Mouse (Mus musculus): ENCODE results near the gene Kiss1r. TPM values are rescaled to one million over a fixed set of nuclear protein-coding genes. Genes with fewer than 3 reads are reported as not detected.

The Kiss1r gene
- polyA plus RNA-seq, 1 experiment from 2014 or later: 0.35 TPM

DNA sequence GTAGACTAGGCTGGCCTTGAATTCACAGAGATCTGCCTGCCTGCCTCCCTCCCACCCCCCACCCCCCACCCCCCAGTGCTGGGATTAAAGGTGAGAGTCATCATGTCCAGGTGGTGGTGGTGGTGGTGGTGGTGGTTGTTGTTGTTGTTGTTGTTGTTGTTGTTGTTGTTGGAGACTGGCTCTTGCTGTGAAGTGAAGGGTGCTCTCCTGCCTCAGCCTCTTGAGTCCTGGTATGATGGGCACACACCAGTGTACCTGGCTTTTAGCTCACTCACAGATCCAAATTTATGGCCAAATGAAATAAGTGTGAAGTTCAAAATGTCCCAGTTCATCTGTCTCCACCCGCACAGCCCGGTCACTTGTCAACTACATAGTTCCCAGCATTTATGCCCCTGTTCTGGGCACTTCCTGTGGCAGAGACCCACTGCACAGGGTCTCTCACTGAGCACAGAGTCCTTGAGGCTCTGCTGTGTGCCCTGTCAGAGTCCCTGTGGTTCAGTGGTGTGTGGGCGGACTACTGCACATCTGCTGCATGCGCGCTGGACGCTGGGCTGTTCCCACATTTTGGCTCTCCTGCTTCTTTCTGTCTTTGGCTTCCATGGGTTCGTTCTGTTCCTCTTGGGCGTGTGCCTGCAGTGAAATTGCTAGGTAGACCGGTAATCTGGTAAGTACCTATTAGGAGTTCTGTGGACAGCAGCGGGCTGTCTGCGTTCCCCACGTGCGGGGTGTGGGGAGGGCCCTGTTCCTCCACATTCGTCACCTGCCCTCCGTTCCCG is 18.2 kb downstream of the Kiss1r start:
- no peak overlapping the region for H3K9ac ChIP-seq

DNA sequence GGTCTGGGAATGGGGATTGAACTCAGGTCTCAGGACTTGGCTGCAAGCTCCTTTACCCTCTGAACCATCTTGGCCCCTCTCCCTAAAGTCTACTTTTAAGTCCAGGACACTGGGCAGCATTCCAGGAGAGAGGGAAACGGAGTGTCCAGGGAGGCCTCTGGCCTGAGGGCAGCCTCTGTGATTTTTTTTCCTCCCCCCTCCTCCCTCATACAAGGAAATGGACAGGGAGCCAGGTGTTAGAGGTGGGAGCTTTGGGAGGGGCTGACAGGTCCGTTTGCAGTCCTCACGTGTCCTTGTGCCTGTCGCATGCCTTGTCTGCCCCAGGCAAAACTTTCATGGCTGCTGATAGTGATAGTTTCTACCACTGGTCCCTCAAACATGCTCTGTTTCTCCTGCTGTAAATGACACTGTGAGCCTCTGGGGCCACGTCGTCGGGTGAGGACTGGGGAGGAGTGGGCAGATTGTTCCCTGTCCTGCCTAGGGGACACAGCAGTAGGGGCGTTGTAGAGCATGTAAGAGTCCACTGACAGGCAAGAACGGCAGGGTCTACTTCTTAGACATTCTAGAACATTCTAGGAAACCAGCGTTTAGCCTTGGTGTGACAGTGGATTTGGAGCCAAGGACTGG is 19.6 kb downstream of the Kiss1r start:
- no peak overlapping the region for H3K9ac ChIP-seq
- peaks cover 92% of the 10 kb centered on the region for H3K4me1 ChIP-seq
- H3K9me3 ChIP-seq (replicated peaks): no peaks in the 10 kb centered on the region
- peaks cover 79% of the 10 kb centered on the region for H3K36me3 ChIP-seq
- peak overlapping the region; percentile 71 for H3K27ac ChIP-seq
- H3K4me3 ChIP-seq: no peak overlapping the region
- H3K4me2 ChIP-seq: peak overlapping the region; percentile 9; the same call in 1 of the 2 replicates
- no peaks in the 10 kb centered on the region for H3K27me3 ChIP-seq (replicated peaks)
- ATAC-seq: no peak
- WGBS (ENCODE audit: insufficient replicate concordance): 63% methylated on average over 10 of the region's 10 CpGs

More for the DNA sequence above, 18.2 kb downstream of the Kiss1r start:
- no peaks in the 10 kb centered on the region for H3K27me3 ChIP-seq (replicated peaks)
- 0 out of 2 replicates have a peak overlapping the region, but pooled peaks have one; percentile 29 for H3K27ac ChIP-seq
- no peaks in the 10 kb centered on the region for H3K9me3 ChIP-seq (replicated peaks)
- no peak for ATAC-seq
- H3K36me3 ChIP-seq: peaks cover 84% of the 10 kb centered on the region
- H3K4me2 ChIP-seq: no peak overlapping the region
- peaks cover 98% of the 10 kb centered on the region for H3K4me1 ChIP-seq
- no peak overlapping the region for H3K4me3 ChIP-seq
- WGBS (ENCODE audit: insufficient replicate concordance): 86% methylated on average over 16 of the region's 16 CpGs

DNA sequence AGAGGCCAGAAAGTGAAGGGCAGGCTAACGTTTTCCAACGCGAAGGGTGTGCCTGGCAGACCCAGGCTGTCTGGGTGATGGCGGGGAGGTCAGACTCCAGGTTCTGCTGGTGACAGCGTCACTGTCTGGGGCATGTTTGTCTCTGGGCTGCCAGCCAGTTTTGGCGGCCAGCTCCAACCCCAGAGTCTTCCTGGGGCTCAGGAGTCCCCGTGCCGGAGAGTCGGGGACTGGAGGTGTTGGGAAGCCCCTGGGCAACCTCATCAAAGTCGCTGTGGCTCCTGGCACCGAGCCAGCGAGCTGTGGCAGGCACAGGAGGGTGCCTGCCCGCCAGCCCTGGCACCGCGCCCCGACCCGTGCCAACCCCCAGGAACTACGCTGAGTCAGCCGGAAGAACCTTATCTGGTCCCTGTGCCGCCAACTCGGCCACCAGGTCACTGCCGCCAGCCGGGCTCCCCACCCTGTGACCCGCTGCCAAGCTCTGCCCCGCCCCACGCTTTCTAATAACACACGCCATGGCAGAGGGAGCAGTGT is 20.2 kb downstream of the Kiss1r start:
- Histone ChIP-seq H3K27me3 (replicated peaks) (no peaks in the 10 kb centered on the region), H3K36me3 (peaks cover 79% of the 10 kb centered on the region), H3K9ac (no peak overlapping the region), H3K4me1 (peaks cover 92% of the 10 kb centered on the region), H3K4me3 (no peak overlapping the region), H3K4me2 (peak overlapping the region; percentile 9), H3K27ac (peak overlapping the region; percentile 71), H3K9me3 (replicated peaks) (no peaks in the 10 kb centered on the region)
- 0 out of 2 replicates have a peak, but pooled peaks have one; percentile 5 for ATAC-seq
- 72% methylated on average over 27 of the region's 27 CpGs for WGBS (ENCODE audit: insufficient replicate concordance)

- H3K27ac ChIP-seq: peak overlapping the region; percentile 71
- peak; percentile 44 for ATAC-seq
- H3K9ac ChIP-seq: no peak overlapping the region
- peaks cover 90% of the 10 kb centered on the region for H3K4me1 ChIP-seq
- H3K4me2 ChIP-seq: peak overlapping the region; percentile 15; the same call in 1 of the 2 replicates
- no peaks in the 10 kb centered on the region for H3K27me3 ChIP-seq (replicated peaks)
- no peaks in the 10 kb centered on the region for H3K9me3 ChIP-seq (replicated peaks)
- peaks cover 73% of the 10 kb centered on the region for H3K36me3 ChIP-seq
- no peak overlapping the region for H3K4me3 ChIP-seq
- WGBS (ENCODE audit: insufficient replicate concordance): 70% methylated on average over 11 of the region's 11 CpGs
Observed at GRCm38 (mm10) chr10:79937775-79938526, 21.2 kb downstream of the Kiss1r start.

- peak overlapping the region; percentile 10; the same call in 1 of the 2 replicates for H3K27ac ChIP-seq
- H3K4me2 ChIP-seq: no peak overlapping the region
- no peaks in the 10 kb centered on the region for H3K9me3 ChIP-seq (replicated peaks)
- peaks cover 55% of the 10 kb centered on the region for H3K36me3 ChIP-seq
- H3K9ac ChIP-seq: no peak overlapping the region
- ATAC-seq: no peak
- H3K4me3 ChIP-seq: no peak overlapping the region
- WGBS (ENCODE audit: insufficient replicate concordance): 32% methylated on average over 7 of the region's 7 CpGs
- no peaks in the 10 kb centered on the region for H3K27me3 ChIP-seq (replicated peaks)
- H3K4me1 ChIP-seq: peaks cover 90% of the 10 kb centered on the region
Observed at GRCm38 (mm10) chr10:79940749-79941148, 24.0 kb downstream of the Kiss1r start.

- Histone ChIP-seq H3K4me1 (peaks cover 89% of the 10 kb centered on the region), H3K9me3 (replicated peaks) (no peaks in the 10 kb centered on the region), H3K27ac (peak overlapping the region; percentile 91; the same call in 1 of the 2 replicates), H3K9ac (0 out of 2 replicates have a peak overlapping the region, but pooled peaks have one; percentile 47), H3K27me3 (replicated peaks) (no peaks in the 10 kb centered on the region), H3K4me2 (peak overlapping the region; percentile 35; the same call in 1 of the 2 replicates), H3K36me3 (peaks cover 40% of the 10 kb centered on the region), H3K4me3 (no peak overlapping the region)
- WGBS (ENCODE audit: insufficient replicate concordance): 67% methylated on average over 1 of the region's 1 CpGs
- ATAC-seq: no peak
Observed at GRCm38 (mm10) chr10:79942988-79943387, 26.2 kb downstream of the Kiss1r start.

- H3K27me3 ChIP-seq (replicated peaks): no peaks in the 10 kb centered on the region
- WGBS (ENCODE audit: insufficient replicate concordance): 48% methylated on average over 9 of the region's 9 CpGs
- no peak for ATAC-seq
- peaks cover 88% of the 10 kb centered on the region for H3K4me1 ChIP-seq
- H3K4me2 ChIP-seq: peak overlapping the region; percentile 35
- H3K9me3 ChIP-seq (replicated peaks): no peaks in the 10 kb centered on the region
- H3K9ac ChIP-seq: peak overlapping the region; percentile 47; the same call in 1 of the 2 replicates
- peak overlapping the region; percentile 91 for H3K27ac ChIP-seq
- no peak overlapping the region for H3K4me3 ChIP-seq
- H3K36me3 ChIP-seq: peaks cover 39% of the 10 kb centered on the region
Observed at GRCm38 (mm10) chr10:79943471-79943901, 26.7 kb downstream of the Kiss1r start.

- Histone ChIP-seq H3K36me3 (peaks cover 54% of the 10 kb centered on the region), H3K27ac (peak overlapping the region; percentile 91), H3K9me3 (replicated peaks) (no peaks in the 10 kb centered on the region), H3K4me2 (peak overlapping the region; percentile 67), H3K9ac (peak overlapping the region; percentile 62), H3K4me1 (peaks cover 82% of the 10 kb centered on the region), H3K4me3 (peak overlapping the region; percentile 13; the same call in 1 of the 2 replicates), H3K27me3 (replicated peaks) (no peaks in the 10 kb centered on the region)
- peak; percentile 9; the same call in 1 of the 2 replicates for ATAC-seq
- WGBS (ENCODE audit: insufficient replicate concordance): 47% methylated on average over 16 of the region's 16 CpGs
Observed at GRCm38 (mm10) chr10:79945507-79946234, 28.9 kb downstream of the Kiss1r start.

DNA sequence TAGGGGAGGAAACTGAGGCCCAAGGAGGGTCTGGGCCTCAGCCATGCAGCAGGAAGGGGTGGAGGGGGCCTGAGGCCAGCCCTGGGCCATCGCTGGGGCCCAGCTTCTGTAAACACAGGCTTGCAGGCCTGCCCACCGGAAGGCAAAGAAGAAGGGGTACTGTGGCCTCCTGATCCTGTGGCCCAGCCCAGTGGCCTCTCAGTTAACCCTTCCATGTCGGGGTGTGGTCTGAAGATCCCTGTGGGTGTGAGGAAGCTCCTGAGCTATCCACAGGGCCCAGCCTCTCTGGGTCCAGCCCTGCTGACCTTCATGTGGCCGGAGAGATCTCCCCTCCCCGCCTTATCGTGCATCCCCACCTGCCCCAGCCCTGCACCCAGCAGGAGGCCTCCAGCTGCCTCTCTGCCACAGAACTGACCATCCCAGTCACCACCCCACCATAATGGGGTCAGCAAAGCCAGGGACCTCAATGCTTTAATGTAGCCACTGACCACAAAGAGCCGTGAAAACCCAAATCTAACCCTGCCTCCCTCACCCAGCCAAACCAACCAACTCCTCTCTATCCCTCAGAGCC is 30.1 kb downstream of the Kiss1r start:
- Histone ChIP-seq H3K27ac (peak overlapping the region; percentile 91), H3K4me1 (peaks cover 72% of the 10 kb centered on the region), H3K4me3 (peak overlapping the region; percentile 30), H3K9ac (peak overlapping the region; percentile 62), H3K4me2 (peak overlapping the region; percentile 67), H3K9me3 (replicated peaks) (no peaks in the 10 kb centered on the region), H3K27me3 (replicated peaks) (no peaks in the 10 kb centered on the region), H3K36me3 (peaks cover 54% of the 10 kb centered on the region)
- peak; percentile 78 for ATAC-seq
- 6% methylated on average over 7 of the region's 7 CpGs for WGBS (ENCODE audit: insufficient replicate concordance)

GRCm38 (mm10) chr10:79947502-79947901 is 30.7 kb downstream of the Kiss1r start:
- Histone ChIP-seq H3K4me1 (peaks cover 67% of the 10 kb centered on the region), H3K4me3 (no peak overlapping the region), H3K9ac (no peak overlapping the region), H3K27ac (peak overlapping the region; percentile 91), H3K27me3 (replicated peaks) (no peaks in the 10 kb centered on the region), H3K4me2 (peak overlapping the region; percentile 67), H3K9me3 (replicated peaks) (no peaks in the 10 kb centered on the region), H3K36me3 (peaks cover 50% of the 10 kb centered on the region)
- WGBS (ENCODE audit: insufficient replicate concordance): 58% methylated on average over 6 of the region's 6 CpGs
- no peak for ATAC-seq
